Mouse (Mus musculus) liver, embryonic 13.5 days (tissue): ENCODE data around the gene Atxn1. TPM values are rescaled to one million over a fixed set of nuclear protein-coding genes. Genes with fewer than 3 reads are reported as not detected.

Experiments used
- ATAC-seq: fragments of 200-750 bp; cut with Nextera tagmentation; 2 replicates; pipeline ENCODE4 v1.8.0; 2017; ENCODE audit warnings: low read depth, mild to moderate bottlenecking, moderate number of reproducible peaks, moderate library complexity
- DNase-seq: peaks from one replicate; pipeline ENCODE4 v3.0.0; 2022
- H3K27ac ChIP-seq: fragments of 300-500 bp; sonication (generic); 2 replicates; pipeline ENCODE4 v1.5.1; 2015; ENCODE audit warnings: moderate library complexity, mild to moderate bottlenecking, inconsistent platforms
- H3K27me3 ChIP-seq: fragments of 300-500 bp; sonication (generic); 2 replicates; pipeline ENCODE4 v1.6.1; 2015; ENCODE audit warnings: mild to moderate bottlenecking, inconsistent platforms
- H3K36me3 ChIP-seq: fragments of 300-500 bp; sonication (generic); 2 replicates; pipeline ENCODE4 v1.6.1; 2015; ENCODE audit warnings: mild to moderate bottlenecking, inconsistent platforms
- H3K4me1 ChIP-seq: fragments of 300-500 bp; sonication (generic); replicated peaks from 2 replicates; pipeline ENCODE4 v1.6.1; 2015; ENCODE audit warnings: inconsistent platforms
- H3K4me2 ChIP-seq: fragments of 300-500 bp; sonication (generic); 2 replicates; pipeline ENCODE4 v1.6.1; 2015; ENCODE audit warnings: inconsistent platforms, mild to moderate bottlenecking, moderate library complexity
- H3K4me3 ChIP-seq: fragments of 300-500 bp; sonication (generic); replicated peaks from 2 replicates; pipeline ENCODE4 v1.5.1; 2015; ENCODE audit warnings: mild to moderate bottlenecking, inconsistent platforms
- H3K9ac ChIP-seq: fragments of 300-500 bp; sonication (generic); 2 replicates; pipeline ENCODE4 v1.6.1; 2015; ENCODE audit warnings: mild to moderate bottlenecking, inconsistent platforms
- H3K9me3 ChIP-seq: fragments of 300-500 bp; sonication (generic); replicated peaks from 2 replicates; pipeline ENCODE4 v1.6.1; 2016; ENCODE audit warnings: inconsistent platforms
- WGBS: fragments of 180-500 bp; shearing (Covaris S2); methylation state at CpG from one replicate; pipeline ENCODE4 v1.1.7; 2015; ENCODE audit not compliant: insufficient replicate concordance; 5-methylcytosine and 5-hydroxymethylcytosine counted together
- polyA plus RNA-seq: library from polyadenylated mRNA; unstranded; fragments of >200 nt; fragmentation: Nextera tagmentation; extraction: Ambion mirVana; gene quantifications from 2 replicates; pipeline ENCODE4 v1.2.1, GENCODE M21; 2015

Gene Atxn1
- polyA plus RNA-seq, 1 experiment from 2014 or later, result 1.5 TPM

DNA sequence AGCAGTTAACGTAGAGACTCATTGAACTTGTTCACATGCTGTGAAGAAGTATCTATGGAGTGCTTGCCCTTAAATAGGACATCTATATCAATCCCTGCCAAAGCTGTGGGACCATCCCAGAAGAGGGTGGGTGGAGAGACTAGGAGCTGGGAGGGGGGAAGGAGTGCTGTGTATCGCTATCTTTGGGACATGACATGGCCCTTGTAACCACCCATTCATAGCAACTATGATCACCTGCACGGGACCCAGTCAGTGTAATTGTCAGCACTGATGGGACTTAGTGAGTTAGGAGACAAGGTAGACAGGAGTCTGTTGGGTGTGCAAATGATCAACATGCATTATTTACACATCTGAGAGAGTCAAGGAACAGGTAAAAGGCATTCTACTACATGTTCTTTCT, 405.6 kb downstream of the Atxn1 start:
- WGBS, result 85% methylated on average over 3 of the region's 3 CpGs
- no peak for DNase-seq
- Histone ChIP-seq H3K9me3 (no peaks in the 10 kb centered on the region), H3K4me1 (peaks cover 37% of the 10 kb centered on the region), H3K27ac (no peak overlapping the region), H3K9ac (no peak overlapping the region), H3K4me2 (no peak overlapping the region), H3K27me3 (no peaks in the 10 kb centered on the region), H3K36me3 (no peaks in the 10 kb centered on the region), H3K4me3 (no peak overlapping the region)
- no peak for ATAC-seq

DNA sequence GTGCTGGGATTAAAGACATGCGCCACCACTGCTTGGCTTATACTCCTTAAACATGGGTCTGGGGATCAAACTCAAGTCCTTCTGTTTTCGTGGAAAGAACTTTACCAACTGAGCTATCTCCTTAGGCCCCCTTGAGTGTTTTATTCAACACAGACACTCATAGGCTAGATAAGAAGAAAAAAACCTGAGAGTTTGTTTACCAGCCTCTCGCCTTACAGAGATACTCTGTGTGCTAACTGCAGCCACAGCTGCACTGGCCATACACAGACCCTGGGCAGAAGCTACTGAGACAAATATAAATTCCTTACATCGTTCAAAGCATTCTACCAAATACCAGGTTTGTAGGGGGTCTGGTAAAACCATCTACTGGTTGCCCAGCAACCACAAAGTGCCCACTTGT, 406.4 kb downstream of the Atxn1 start:
- Histone ChIP-seq H3K9me3 (no peaks in the 10 kb centered on the region), H3K27ac (peak overlapping the region; percentile 23; the same call in 1 of the 2 replicates), H3K36me3 (0 out of 2 replicates have a peak, but pooled peaks cover 3% of the 10 kb centered on the region), H3K9ac (no peak overlapping the region), H3K4me3 (no peak overlapping the region), H3K4me2 (no peak overlapping the region), H3K4me1 (peaks cover 39% of the 10 kb centered on the region), H3K27me3 (no peaks in the 10 kb centered on the region)
- no peak for DNase-seq
- WGBS, result 37% methylated on average over 4 of the region's 4 CpGs
- ATAC-seq, result peak; percentile 79

DNA sequence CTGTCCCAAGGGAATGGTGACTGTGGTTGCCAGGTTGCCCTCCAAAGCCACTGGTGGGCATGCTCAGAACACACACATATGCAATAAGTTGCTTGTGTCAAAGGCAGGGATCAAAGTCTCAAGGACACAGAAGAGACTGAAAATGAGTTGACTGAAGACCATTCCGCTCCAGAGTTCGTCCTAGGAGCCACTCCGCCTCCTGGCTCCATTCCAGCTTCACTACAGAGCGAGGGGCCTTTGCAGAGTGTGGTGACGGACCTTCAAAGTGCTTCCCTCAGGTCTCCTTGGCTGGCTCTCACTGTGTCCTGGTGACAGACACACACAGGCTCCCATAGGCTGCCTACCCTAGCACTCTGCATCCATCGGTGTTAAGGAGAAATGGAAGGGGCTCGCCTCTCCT, 411.1 kb downstream of the Atxn1 start:
- Histone ChIP-seq H3K9me3 (no peaks in the 10 kb centered on the region), H3K36me3 (peaks cover 25% of the 10 kb centered on the region), H3K27me3 (no peaks in the 10 kb centered on the region), H3K4me3 (no peak overlapping the region), H3K4me2 (no peak overlapping the region), H3K9ac (no peak overlapping the region; the same call in 1 of the 2 replicates), H3K27ac (0 out of 2 replicates have a peak overlapping the region, but pooled peaks have one; percentile 1), H3K4me1 (peaks cover 22% of the 10 kb centered on the region)
- no peak for ATAC-seq
- 86% methylated on average over 7 of the region's 7 CpGs for WGBS
- no peak for DNase-seq

GRCm38 (mm10) chr13:45547549-45547948, 417.3 kb downstream of the Atxn1 start:
- ATAC-seq (peak; percentile 39), DNase-seq (peak; percentile 56)
- Histone ChIP-seq H3K27me3 (no peaks in the 10 kb centered on the region), H3K36me3 (peaks cover 82% of the 10 kb centered on the region), H3K9me3 (no peaks in the 10 kb centered on the region), H3K4me1 (peaks cover 66% of the 10 kb centered on the region), H3K27ac (peak overlapping the region; percentile 95), H3K9ac (peak overlapping the region; percentile 77), H3K4me2 (peak overlapping the region; percentile 72), H3K4me3 (peak overlapping the region; percentile 52)
- 27% methylated on average over 5 of the region's 5 CpGs for WGBS

GRCm38 (mm10) chr13:45546946-45547345, 417.9 kb downstream of the Atxn1 start:
- peak overlapping the region; percentile 95 for H3K27ac ChIP-seq

DNA sequence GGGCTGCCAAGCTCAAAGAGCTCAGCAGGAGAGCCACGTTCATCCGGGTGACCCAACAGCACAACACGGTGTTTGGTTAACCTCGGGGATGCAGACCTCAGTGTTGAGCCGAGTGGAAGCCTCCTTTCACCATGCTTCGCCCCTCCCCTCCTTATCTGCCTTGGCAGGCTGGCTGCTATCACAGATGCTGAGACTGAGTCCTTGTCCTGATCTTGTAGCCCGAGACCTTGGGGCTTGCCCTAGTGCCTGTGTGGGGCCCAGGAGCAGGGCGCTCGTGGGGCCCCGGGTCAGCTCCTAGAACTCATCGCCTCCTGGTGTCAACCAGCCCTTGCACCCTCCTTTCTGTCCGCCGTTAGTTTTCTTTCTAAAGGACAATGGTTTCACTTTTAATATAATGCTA, 418.8 kb downstream of the Atxn1 start:
- Histone ChIP-seq H3K27me3 (no peaks in the 10 kb centered on the region), H3K4me2 (peak overlapping the region; percentile 72), H3K36me3 (peaks cover 96% of the 10 kb centered on the region), H3K9me3 (no peaks in the 10 kb centered on the region), H3K4me1 (peaks cover 76% of the 10 kb centered on the region), H3K27ac (peak overlapping the region; percentile 95), H3K9ac (peak overlapping the region; percentile 77), H3K4me3 (peak overlapping the region; percentile 52)
- WGBS, result 18% methylated on average over 13 of the region's 13 CpGs
- peak; percentile 96 for ATAC-seq
- peak; percentile 93 for DNase-seq

More at GRCm38 (mm10) chr13:45546946-45547345, 417.9 kb downstream of the Atxn1 start:
- Histone ChIP-seq H3K4me3 (peak overlapping the region; percentile 52), H3K4me1 (peaks cover 72% of the 10 kb centered on the region), H3K9ac (peak overlapping the region; percentile 77), H3K27me3 (no peaks in the 10 kb centered on the region), H3K36me3 (peaks cover 88% of the 10 kb centered on the region), H3K9me3 (no peaks in the 10 kb centered on the region), H3K4me2 (peak overlapping the region; percentile 72)
- no peak for DNase-seq
- ATAC-seq, result peak; percentile 24
- WGBS, result 28% methylated on average over 4 of the region's 4 CpGs

DNA sequence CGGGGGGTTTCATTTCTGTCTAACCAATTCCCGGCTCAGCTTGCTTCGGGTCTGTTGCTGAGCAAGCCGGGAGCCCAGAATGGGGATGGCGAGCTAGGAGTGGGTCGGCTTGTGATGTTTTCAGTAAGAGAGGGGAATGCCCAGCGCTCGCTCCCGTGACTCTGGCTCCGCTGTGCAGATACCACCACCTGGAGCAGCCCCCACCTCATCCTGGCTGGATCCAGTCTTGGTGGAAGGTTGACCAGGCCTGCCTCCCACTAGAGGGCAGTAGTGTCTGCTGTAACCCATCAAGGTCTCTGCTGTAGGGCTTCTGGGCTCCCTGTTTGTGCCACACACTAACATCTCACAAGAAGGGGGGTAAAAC, 425.6 kb downstream of the Atxn1 start:
- ATAC-seq (peak; percentile 60), DNase-seq (peak; percentile 60)
- H3K36me3 ChIP-seq, result peaks cover 98% of the 10 kb centered on the region
- H3K27me3 ChIP-seq, result no peaks in the 10 kb centered on the region
- peaks cover 84% of the 10 kb centered on the region for H3K4me1 ChIP-seq
- WGBS, result 45% methylated on average over 10 of the region's 10 CpGs
- H3K27ac ChIP-seq, result peak overlapping the region; percentile 78
- H3K9ac ChIP-seq, result peak overlapping the region; percentile 27
- peak overlapping the region; percentile 30 for H3K4me2 ChIP-seq
- H3K4me3 ChIP-seq, result peak overlapping the region; percentile 4; the same call in 1 of the 2 replicates
- H3K9me3 ChIP-seq, result no peaks in the 10 kb centered on the region

DNA sequence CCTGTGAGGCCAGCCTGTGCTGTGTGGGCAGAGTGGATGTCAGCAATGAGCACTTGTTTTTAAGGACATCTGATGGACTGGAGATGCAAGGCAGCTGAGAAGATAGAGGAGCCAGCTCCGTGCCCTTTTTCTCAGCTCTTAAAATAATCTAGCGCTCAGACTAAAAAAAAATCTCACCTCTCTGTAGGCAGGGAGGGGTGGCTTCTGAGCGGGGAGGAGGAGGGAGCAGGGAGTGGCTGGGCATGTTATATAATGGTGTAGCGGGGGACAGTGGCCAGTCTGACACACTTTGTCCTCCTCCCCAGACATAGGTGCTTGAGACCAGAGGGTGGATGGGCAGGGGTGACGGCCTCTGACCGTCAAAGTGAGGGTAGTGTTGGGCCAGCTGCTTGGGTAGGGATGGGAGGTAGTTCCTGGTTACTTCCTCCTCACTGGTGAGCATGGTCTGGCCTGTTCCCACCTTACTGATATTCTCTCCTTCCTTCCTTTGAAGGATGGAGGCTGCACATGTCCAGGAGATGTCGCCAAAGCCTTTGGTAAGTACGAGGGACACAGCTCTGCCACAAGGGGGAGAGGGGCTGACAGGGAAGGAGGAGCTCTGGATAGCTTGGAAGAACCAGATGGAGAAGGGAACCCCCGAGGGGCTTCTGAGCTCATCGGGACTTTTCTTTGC, 426.1 kb downstream of the Atxn1 start:
- peaks cover 82% of the 10 kb centered on the region for H3K4me1 ChIP-seq
- H3K4me2 ChIP-seq, result peak overlapping the region; percentile 30
- DNase-seq, result no peak

DNA sequence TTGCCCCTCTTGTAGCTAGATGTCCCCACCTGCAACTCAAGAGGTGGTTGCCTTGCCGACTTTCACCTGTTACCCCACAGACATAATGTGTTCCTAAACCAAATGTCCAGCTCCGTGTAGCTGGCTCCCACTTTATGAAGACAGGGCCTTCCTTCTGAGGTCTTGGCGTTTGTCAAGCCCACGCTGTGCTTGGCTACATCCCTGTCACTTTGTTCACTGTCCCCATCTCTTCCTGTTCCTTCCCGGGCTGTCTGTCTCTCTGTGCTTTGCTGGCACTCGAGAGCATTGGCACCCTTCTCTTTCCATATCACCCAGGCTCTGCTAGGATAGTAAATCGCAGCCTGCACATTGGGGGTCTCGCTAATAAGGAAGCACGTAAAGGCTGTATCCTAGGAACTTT, 426.7 kb downstream of the Atxn1 start:
- 79% methylated on average over 9 of the region's 9 CpGs for WGBS
- H3K27ac ChIP-seq, result peak overlapping the region; percentile 78
- DNase-seq (no peak), ATAC-seq (no peak)
- no peaks in the 10 kb centered on the region for H3K27me3 ChIP-seq
- peaks cover 98% of the 10 kb centered on the region for H3K36me3 ChIP-seq
- H3K4me2 ChIP-seq, result no peak overlapping the region
- H3K4me1 ChIP-seq, result peaks cover 78% of the 10 kb centered on the region
- H3K9me3 ChIP-seq, result no peaks in the 10 kb centered on the region
- H3K4me3 ChIP-seq, result no peak overlapping the region
- H3K9ac ChIP-seq, result peak overlapping the region; percentile 27

More for the DNA sequence above, 426.1 kb downstream of the Atxn1 start:
- H3K36me3 ChIP-seq, result peaks cover 98% of the 10 kb centered on the region
- H3K9me3 ChIP-seq, result no peaks in the 10 kb centered on the region
- WGBS, result 34% methylated on average over 10 of the region's 10 CpGs
- peak; percentile 59 for ATAC-seq
- H3K27ac ChIP-seq, result peak overlapping the region; percentile 78
- H3K27me3 ChIP-seq, result no peaks in the 10 kb centered on the region
- H3K9ac ChIP-seq, result peak overlapping the region; percentile 27
- H3K4me3 ChIP-seq, result peak overlapping the region; percentile 4; the same call in 1 of the 2 replicates

- Histone ChIP-seq H3K4me2 (no peak overlapping the region), H3K36me3 (peaks cover 98% of the 10 kb centered on the region), H3K4me3 (no peak overlapping the region), H3K9me3 (no peaks in the 10 kb centered on the region), H3K27ac (peak overlapping the region; percentile 73), H3K27me3 (no peaks in the 10 kb centered on the region), H3K4me1 (peaks cover 78% of the 10 kb centered on the region), H3K9ac (0 out of 2 replicates have a peak overlapping the region, but pooled peaks have one; percentile 49)
- ATAC-seq (no peak), DNase-seq (no peak)
- WGBS, result 69% methylated on average over 9 of the region's 9 CpGs
These were observed 427.7 kb downstream of the Atxn1 start for GRCm38 (mm10) chr13:45537110-45537509.

DNA sequence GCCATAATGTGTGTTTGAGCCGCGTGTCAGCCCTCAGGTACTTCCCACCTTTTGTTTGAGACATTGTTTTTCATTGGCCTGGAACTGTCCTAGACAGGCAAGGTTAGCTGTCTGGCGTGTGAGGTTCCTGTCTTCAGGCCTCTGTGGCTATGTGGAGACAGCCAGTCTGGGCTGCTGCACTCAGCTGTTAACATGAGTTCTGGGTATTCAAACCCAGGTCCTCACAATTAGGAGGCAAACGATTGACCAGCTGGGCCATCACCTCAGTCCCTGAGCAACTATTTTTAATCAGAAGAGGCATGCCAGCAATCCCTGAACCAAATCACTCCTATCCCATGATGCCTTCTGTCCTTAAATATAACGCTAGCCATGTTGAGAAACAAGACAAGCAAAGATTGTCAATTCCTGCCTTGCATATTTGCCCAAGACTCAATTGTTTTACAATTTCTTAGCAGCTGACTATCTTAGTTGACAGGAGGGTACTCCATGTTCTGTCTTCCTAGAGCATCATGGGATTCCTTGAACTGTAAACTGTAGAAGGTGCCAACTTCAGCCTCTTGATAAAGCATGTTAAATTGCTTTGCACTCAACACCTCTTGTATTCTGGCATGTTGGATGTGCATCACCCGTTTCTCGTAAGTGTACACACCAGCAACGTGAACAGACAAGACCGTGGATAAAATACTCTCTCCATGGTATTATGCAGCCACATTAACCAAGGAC, 428.9 kb downstream of the Atxn1 start:
- no peak overlapping the region for H3K4me2 ChIP-seq
- DNase-seq (no peak), ATAC-seq (no peak)
- no peak overlapping the region for H3K4me3 ChIP-seq
- H3K4me1 ChIP-seq, result peaks cover 84% of the 10 kb centered on the region
- no peak overlapping the region for H3K9ac ChIP-seq
- WGBS, result 88% methylated on average over 9 of the region's 9 CpGs
- H3K27ac ChIP-seq, result peak overlapping the region; percentile 60
- H3K36me3 ChIP-seq, result peaks cover 98% of the 10 kb centered on the region
- H3K27me3 ChIP-seq, result no peaks in the 10 kb centered on the region
- H3K9me3 ChIP-seq, result no peaks in the 10 kb centered on the region
